Mouse (Mus musculus): Measurements from ENCODE around the gene Slc43a1.
"Not testable (repeated sequence)": the region's sequence is repeated elsewhere in the genome, so short reads cannot be mapped to it uniquely, and the experiment has no call there.

Gene Slc43a1

DNA sequence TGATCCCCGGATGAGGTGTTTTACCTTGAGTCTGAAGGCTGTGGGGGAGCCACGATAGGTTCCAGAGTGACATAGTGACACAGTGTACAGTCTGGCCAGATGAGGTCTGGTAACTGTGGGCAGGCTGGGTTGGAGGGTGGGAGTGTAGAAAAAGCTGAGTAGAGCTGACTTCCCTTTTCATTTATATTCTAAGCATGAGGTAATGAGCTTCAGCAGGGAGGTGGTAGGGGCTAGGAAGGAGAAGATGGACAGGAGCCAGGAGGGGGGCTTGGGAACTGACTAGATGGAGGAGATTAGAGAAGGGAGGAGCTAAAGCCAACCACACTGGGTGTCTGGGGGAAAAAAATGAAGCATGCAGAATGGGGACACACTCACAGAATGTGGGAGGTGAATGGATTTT, 30.3 kb downstream of the Slc43a1 start:
- DNase-seq: no peak

DNA sequence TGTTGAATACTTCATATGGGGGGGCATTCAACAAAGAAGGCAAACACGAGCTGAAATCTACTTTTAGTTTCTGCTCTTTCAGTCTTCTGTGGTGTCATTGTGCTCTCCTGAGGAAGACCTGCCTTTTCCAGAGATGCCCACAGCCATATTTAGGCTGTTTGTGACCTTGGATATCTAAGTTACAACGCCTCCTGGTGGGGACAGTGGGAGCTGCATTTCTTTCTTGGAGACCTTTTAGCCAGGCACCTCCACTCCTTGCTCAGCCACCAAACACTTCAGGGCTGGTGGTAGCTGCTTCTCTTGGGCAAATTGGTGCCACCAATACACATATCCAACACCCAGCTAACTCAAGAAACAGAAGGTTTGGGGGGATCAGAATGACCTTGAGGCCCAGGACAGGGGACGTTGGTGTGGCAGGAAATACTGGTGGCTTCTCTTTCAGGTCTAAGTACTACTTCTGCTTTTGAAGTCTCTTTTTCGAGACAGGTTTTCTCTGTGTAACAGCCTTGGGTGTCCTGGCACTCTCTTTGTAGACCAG, 32.0 kb downstream of the Slc43a1 start:
- no peak for DNase-seq

DNA sequence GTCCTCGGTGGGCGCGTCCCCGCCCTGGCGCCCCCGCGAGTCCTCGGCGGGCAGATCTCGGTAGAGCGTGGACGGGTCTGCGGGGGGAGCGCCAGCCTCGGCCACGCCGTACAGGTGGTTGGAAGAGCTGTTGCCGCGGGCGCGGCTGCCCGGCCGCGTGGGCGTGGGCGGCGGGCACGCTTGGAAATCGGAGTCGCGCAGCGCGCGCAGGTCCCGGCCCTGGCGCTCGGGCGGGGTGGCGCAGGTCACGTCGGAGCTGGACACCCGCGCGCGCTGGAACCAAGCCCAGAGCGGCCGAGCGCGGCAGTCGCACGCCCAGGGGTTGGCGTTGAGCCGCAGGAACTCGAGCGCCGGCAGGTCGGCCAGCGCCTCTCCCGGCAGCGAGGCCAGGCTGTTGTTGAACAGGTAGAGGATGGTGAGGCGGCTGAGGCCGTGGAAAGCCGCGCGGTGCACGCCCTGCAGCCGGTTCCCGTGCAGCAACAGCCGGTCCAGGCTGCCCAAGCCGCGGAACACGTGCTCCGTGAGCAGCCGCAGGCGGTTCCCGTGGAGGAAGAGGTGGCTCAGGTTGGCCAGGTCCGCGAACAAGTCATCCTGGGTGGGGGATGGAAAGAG, 33.6 kb downstream of the Slc43a1 start:
- DNase-seq: no peak

DNA sequence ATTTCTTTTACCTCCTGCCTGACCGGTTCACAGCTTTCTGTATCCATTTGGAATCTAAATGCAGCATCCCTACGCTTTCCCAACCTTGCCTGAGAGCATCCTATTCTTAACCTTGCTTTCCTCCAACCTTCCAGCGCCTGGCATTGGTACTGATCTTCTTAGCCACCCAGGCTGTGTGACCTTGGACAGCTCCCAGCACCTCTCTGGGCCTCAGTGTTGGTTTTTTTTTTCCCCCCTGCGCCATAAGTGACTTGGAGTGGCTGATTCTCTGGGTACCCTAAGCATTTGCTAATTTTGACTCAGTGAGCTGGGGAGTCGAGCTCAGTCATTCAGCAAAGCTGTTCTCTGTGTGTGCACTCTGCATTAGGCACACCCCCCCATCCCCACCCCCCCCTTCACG, 37.2 kb downstream of the Slc43a1 start:
- no peak for DNase-seq

DNA sequence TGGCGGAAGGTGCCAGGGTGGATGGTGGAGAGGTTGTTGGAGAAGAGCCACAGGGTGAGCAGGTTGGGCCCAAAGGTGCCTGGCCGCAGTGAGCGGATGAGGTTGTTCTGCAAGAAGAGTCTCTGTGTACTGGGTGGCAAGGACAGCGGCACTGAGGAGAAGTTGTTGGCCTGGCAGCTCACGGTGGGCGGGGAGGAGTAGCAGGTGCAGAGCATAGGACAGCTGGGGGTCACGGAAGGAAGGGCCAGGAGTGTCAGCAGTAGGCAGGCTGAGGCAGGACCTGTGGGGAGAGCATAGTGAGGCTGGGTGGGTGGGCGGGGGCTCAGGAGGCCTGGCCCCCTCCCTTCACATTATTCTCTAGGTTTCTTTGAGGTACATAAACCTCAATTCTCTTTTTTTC, 41.9 kb downstream of the Slc43a1 start:
- no peak for DNase-seq

DNA sequence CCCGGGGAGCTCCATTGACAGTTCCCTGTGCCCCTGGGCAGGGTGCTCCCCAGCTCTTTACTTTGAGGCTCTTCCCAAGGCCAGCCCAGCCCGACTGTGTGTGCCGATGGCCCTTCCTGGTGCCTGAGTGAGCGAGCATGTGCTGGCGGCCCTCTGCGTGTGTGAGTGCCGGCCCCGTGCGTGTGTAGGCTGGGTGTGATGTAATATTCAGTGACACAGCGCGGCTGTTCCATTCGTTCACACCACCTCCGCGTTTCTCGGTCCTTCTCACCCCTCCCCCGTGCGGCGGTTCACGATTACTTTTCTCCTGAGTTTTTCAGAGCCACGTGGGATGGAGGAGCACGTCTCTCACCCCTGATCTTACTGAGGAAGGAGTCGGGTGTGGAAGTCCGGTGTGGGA, 44.0 kb downstream of the Slc43a1 start:
- no peak for DNase-seq

DNA sequence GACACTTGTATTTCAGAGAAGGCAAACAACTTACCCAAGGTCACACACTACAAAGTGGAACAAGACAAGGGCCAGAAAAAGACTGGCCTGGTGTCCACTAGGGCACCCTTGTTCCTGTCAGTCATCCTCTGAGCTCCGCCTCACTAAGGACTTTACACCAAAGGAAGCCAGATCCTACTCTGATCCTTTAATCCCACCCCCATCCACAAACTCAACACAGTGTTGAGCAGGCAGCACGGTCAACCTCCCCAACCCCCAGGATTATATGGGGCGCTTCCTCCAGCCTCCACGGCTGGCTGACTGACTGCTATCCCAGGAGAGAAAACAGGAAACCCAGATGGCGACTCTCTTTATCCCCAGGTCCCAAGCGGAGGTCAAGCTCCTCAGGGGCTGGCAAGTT, 44.4 kb downstream of the Slc43a1 start:
- no peak for DNase-seq

DNA sequence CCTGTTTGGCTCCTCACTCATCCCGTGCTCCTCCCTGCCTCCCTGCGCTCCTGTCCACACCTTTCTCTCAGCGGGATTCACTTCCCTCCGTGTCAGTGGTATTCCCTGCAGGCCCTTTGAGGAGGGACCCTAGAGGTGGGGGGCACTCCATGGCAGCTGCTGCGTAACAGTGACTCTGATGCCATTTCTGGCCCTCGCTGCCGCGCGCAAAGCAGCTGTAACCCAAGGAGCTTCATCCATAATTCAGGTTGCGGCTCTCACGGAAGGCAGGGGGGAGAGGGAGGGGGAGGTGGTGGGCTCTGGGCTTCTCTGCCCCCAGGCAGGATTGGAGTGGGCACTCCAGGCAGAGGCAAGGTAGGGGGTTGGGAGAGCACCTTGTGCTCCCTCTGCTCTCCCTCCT, 44.9 kb downstream of the Slc43a1 start:
- no peak for DNase-seq

DNA sequence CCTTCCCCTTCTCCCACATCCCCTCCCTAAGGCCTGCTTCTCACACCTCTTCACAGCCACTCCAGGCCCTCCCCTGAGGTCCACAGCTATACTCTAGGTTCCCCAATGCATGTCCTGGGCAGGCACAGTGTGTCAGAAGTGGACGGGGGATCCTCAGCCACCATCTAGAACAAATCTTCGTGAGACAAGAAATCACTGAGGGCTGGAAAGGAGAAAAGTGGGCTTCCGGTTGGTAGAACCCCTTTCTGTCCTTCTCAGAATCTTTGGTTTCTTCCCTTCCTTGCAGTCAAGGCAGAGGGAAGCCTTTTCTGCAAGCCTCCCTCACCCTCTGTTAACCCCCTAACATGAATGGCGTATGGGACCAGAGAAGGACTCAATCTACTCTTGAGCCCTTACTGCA, 45.3 kb downstream of the Slc43a1 start:
- no peak for DNase-seq

DNA sequence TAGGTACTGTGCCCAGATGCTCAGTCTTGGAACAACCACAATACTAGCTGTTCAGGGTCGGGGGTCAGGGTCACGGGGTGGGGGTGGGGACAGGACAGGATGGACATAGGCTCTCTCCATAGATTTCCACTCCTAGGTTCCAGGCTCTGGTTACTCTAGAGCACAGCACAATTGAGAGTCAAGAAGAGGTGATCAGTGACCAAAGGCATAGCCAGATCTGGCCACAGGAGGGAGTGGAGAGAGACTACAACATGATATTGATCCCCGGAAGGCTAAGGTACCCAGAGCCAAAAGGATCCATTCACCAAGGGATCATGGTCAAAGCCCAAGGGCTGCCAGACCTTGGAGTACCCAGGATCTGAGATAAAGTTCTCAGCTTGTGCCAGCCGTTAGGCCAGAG, 46.0 kb downstream of the Slc43a1 start:
- no peak for DNase-seq

DNA sequence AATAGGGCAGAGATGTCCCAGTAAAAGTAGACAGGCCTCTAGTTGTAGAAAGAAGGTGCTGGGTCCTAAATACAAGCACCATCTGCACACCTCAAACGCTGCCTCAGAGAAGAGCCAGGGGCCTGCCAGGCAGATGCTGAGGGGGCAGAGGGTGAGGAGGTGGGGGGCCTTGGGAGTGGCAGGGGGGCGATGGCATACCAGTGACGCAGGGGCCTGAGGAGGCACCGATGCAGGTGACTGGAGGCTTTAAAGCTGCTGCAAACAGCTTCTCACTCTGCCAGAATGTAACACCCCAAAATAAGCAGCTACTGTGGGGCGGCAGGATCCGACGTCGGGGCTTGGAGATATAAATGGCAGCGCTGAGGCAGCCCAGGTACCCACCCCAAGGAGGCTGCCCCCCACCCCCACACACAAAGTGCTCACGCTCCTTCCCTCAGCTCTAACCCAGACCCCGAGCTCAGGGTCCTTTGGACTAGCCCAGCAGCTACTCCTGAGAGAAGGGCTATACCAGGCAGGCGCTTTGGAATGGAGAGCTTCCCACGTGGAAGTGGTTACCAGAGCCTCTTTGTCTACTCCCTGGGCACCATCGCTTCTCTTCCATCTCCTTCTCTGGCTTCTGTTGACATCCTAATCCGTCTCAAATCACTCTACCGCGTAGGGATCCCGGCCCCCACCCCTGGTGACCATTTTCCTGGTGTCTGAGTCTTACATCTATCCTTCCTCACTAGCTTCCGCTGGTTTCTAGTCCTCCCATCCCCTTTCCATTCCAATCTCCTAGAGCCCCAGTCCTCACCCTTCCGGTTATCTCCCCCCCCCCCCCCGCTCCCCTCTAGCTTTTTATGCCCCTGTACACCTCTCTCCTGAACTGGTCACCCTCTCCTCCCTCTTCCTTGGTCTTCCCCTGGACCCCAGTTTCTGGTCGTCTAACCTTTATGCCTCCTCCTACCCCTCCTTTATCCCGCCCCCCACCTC, 46.7 kb downstream of the Slc43a1 start:
- DNase-seq: no peak

DNA sequence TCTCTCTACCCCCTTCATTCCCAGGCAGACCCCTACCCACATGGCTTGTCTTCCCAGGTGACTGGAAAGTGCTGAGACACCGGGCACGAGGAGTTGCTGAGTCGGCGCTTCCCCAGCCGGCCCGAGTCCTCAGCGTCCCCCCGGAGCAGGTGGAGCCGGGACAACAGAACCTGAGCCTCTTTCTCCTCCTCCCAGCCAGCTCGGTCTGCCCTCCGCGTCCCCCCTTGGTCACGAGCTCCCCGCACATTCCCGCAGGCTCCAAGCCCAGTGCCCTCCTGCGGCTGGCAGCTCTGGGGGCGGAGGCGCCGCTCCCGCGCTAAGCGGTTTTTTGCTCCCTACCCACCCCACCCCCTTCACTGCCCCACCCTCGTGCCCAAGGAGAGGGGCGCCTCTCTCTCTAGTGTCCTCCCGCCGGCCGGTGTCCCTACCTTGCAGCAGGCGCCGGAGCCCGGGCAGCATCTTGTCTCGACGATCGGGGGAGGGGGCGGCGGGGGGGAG, 47.6 kb downstream of the Slc43a1 start, which contains the start of gene Rtn4rl2:
Gene Rtn4rl2 (minus strand): TSS at position 477 of the 498 bp plus-strand sequence.
- DNase-seq: no peak

DNA sequence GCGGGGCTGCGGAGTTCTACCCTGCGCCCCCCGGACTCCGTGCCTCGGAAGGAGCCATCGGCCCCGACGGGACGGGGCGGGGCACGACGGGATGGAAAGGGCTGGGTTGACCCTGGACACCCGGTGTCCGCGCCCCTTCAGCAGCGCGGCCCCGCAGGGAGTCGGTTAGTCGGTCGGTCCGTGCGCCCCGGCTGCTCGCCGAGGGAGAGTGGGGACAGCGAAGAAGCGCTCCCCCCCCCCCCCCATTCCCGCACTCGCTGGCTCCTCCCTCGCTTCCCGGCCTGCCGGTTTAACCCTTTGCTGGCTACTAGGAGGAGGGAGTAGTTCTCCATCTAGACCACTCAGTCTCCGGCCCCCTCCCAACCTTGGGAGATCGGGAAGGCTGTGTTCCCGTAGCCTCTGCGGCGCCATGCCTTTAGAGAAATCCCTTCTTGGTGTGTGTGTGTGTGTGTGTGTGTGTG, 48.2 kb downstream of the Slc43a1 start:
- DNase-seq: no peak

DNA sequence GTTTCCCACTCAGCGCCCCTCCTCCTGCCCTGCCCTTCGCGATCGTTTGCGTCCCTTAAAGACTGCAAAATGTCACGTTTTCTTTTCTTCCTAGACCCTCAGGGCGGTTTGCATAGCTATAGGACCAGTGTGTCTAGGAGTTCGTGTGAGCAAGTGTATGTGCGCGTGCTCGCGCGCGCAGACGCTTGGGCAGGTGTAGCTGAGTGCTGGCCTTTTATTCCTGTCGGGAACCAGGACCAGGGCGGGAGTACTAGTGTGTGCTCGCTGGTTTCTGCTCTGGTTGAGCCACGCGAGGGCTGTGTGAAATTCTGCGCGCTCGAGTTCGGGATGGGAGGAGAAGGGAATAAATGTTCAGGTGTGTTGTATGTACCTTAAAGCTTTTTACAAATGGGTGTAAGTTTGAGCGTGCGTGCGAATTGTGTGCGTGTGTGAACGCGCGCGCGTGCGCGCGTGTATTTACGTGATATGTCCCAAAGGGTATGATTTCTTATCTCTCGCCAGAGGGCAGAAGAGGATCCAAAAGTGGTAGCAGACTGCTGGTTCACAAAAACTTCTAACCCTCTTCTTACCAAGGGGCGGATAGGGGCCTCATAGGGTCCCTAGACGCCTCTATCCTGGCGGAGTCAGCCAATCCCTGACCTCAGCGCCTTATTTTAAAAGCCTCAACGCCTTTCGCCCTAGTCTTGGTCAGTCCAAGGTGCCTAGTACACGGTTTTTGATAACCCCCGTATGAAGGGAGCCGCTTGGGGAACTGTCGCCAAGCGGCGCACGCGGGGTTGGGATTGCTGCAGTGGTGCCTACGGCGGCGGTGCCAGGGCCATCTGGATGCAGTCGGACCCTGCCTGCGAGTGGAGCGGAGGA, 49.0 kb downstream of the Slc43a1 start:
- DNase-seq: peak; percentile 23

DNA sequence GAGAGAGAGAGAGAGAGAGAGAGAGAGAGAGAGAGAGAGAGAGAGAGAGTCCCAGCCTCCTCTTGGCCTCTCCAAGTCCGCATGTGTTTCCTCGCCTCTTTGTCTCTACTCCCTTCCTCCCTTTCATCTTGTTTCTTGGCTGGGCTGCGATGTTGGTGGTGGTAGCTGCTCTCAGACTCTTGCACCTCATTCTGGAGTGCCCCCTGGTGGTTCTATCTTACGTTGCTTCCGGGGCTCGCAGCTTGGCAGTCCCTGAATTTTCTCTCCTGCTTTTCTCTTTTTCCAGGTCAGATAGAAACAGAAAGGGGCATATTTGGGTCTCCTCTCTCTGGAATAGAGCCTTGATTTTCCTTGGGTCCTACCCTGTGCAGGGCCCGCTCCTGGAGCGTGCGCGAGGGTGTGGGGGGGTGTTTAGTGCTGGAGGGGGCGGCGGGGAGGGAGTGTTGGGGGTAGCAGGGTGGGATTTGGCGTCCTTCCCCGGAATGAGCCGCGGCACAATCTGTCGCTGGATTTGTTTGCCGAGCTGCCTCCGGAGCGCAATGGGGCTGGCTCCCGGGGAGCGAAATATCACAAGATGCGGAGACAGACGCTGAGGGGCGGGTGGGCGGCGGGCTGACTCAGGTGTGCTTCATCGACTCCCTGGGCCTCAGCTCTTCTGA, 50.1 kb downstream of the Slc43a1 start:
- DNase-seq: peak; percentile 81

DNA sequence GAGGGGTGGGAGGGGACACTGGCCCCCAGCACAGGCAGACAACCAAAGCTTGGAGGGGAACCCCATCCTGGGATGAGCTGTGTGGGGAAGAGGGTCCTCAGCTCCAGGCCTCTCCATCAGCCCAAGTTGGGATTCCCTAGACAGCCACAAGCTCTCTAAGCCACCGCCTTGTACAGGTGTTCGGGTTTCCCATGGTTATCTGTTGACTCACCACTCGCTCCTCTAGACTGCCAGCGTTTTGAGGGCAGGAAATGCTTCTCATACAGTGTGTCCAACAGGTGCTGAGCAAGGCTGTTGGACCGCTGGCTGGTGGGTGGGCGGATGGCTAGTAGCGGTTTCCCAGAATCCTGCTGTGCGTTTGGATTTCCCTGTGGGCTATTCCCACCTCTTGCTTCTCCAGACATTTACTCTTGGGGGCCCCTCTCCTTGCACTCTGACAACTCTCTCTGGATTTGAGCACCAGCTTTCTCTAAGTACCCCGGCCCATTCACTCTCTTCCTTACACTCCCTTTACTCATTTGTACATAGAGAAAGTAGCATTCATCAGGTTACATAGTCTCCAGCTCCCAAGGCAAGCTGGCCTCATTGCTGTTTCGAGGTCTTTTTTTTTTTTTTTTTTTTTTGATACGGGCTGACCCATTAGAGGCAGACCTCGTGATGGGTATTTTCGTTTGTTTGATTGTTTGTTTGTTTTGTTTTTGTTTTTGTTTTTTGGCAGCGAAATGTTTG, 50.8 kb downstream of the Slc43a1 start:
- no peak for DNase-seq

DNA sequence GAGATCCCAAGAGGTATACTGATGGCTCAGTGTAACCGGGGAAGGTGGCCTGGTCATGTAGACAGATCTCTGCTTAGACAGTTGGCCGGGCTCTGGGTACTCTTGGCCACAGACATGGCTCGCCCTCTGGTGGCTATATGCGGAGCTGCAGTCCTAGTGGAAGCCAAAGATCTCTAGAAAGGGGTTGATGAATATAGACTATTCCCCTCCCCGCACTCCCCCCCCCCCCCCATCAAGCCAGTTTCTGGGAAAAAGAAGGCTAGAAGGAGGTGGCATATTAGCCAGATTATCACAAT, 51.3 kb downstream of the Slc43a1 start:
- peak; percentile 75 for DNase-seq

DNA sequence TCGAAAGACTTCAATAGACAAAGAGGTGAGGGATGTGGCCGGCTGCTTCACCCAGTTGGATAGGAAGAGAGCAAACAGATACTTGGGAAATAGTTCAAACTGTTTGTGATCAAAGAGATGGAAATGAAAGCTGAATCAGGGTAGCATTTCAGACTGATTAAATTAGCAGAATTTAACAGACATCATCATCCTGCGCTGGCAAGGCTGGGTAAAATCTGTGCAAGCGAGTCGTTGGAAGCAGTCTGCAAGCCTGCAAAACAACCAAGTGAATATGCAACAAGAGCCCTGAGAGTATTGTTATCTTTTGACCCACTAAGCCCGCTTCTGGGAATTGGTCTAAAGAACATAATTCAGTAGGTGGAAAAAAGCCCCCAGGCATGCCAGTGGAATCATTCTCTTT, 54.7 kb downstream of the Slc43a1 start:
- DNase-seq: no peak

DNA sequence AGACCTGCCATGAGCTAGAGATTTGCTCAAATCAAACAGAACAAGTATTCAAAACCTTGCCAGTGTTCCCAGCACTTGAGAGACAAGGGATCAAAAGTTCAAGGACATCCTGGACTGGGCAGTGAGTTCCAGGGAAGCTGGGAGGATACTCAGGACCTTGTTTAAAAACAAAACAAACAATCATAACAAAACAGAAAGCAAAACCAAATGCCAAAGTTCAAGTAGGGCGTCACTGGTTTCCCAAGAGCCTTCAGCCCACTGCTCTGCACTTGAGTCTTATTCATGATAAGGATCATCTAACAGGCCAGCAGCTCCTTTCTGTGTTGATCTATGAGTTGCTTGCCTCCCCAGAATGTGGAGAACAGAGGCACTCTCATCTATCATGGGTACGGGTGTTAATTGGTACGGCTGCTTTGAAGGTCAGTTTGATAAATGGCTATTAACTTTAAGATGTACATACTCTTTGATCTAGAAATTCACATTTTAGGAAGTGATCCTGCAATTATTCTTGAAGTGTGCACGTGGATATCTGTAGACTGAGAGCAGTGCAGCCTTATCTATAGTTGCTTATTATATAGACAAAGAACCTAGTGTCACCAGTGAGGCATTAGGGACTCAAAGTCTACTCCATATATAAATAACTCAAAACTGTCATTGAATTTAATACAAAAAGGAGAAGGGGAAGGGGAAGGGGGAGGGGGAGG, 57.0 kb downstream of the Slc43a1 start:
- no peak for DNase-seq

DNA sequence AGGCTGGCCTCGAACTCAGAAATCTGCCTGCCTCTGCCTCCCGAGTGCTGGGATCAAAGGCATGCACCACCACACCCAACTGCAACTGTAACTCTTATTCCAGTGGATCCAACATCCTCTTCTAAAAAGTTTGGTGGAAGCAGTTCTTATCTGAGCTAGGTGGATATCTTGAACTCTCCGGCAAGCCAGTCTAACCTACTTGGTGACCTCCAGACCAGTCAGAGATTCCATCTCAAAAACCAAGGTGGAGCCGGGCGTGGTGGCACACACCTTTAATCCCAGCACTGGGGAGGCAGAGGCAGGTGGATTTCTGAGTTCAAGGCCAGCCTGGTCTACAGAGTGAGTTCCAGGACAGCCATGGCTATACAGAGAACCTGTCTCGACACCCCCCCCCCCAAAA, 58.0 kb downstream of the Slc43a1 start:
- DNase-seq: not testable (repeated sequence)

DNA sequence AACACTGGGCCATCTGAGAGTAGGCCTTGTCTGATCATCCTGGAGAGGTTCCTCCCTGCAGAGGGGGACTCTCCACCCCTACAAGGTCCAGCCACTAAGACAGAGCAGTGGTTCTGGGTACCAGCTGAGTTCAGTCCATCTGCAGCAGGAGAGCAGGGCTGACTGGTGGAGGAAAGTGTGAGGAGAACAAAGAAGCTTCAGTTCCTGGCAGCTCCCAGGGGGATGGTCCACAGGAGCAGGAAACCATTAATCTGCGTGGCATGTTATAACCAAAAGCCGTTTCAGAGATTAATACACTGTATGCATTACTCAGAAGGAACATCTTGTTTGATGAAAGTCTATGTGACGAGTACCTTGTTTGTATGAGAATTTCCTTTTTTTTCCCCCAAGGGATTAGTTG, 74.1 kb downstream of the Slc43a1 start:
- no peak for DNase-seq

Measured in thymus, postnatal 25 days (tissue).